Mouse (Mus musculus) layer of hippocampus, adult 9-11 months (tissue): ENCODE data around the gene Fbxo2.
"Not testable (repeated sequence)": the region's sequence is repeated elsewhere in the genome, so short reads cannot be mapped to it uniquely, and the experiment has no call there.

ENCODE experiments used
- DNase-seq: peaks from one replicate; pipeline ENCODE4 v3.0.0; 2022

The Fbxo2 gene

GRCm38 (mm10) chr4:148147714-148148113 is 12.7 kb upstream of the Fbxo2 start:
- DNase-seq: no peak

GRCm38 (mm10) chr4:148149540-148149939 is 10.9 kb upstream of the Fbxo2 start:
- no peak for DNase-seq

- no peak for DNase-seq
Measured at GRCm38 (mm10) chr4:148150242-148150641, 10.2 kb upstream of the Fbxo2 start.

- DNase-seq: no peak
Measured at GRCm38 (mm10) chr4:148150953-148151266, 9.5 kb upstream of the Fbxo2 start.

GRCm38 (mm10) chr4:148151267-148152168 is 8.9 kb upstream of the Fbxo2 start, which contains the start of gene Fbxo6:
Fbxo6 (minus strand) TSS chr4:148152140.
- peak; percentile 90 for DNase-seq

GRCm38 (mm10) chr4:148152547-148152946 is 7.9 kb upstream of the Fbxo2 start:
- DNase-seq: no peak

GRCm38 (mm10) chr4:148154006-148154405 is 6.4 kb upstream of the Fbxo2 start:
- no peak for DNase-seq

- no peak for DNase-seq
Measured at GRCm38 (mm10) chr4:148154982-148155381, 5.4 kb upstream of the Fbxo2 start.

GRCm38 (mm10) chr4:148158436-148159348 is 1.7 kb upstream of the Fbxo2 start:
- DNase-seq: no peak

- peak; percentile 99 for DNase-seq
Measured at GRCm38 (mm10) chr4:148159544-148160435, 631 bp upstream of the Fbxo2 start.

GRCm38 (mm10) chr4:148164002-148164439 is 3.6 kb downstream of the Fbxo2 start:
- peak; percentile 88 for DNase-seq

- DNase-seq: no peak
Measured at GRCm38 (mm10) chr4:148164461-148164860, 4.0 kb downstream of the Fbxo2 start.

GRCm38 (mm10) chr4:148165551-148165950 is 5.1 kb downstream of the Fbxo2 start:
- DNase-seq: no peak

- peak; percentile 93 for DNase-seq
Measured at GRCm38 (mm10) chr4:148166431-148166830, 6.0 kb downstream of the Fbxo2 start.

- DNase-seq: peak; percentile 71
Measured at GRCm38 (mm10) chr4:148166986-148167385, 6.6 kb downstream of the Fbxo2 start.

GRCm38 (mm10) chr4:148168287-148168686 is 7.9 kb downstream of the Fbxo2 start:
- DNase-seq: no peak

- no peak for DNase-seq
Measured at GRCm38 (mm10) chr4:148169586-148169985, 9.2 kb downstream of the Fbxo2 start.

GRCm38 (mm10) chr4:148170842-148171241 is 10.4 kb downstream of the Fbxo2 start:
- no peak for DNase-seq

GRCm38 (mm10) chr4:148171261-148171660 is 10.8 kb downstream of the Fbxo2 start:
- DNase-seq: no peak

- DNase-seq: peak; percentile 66
Measured at GRCm38 (mm10) chr4:148173811-148174494, 13.5 kb downstream of the Fbxo2 start.

- no peak for DNase-seq
Measured at GRCm38 (mm10) chr4:148174495-148174862, 14.1 kb downstream of the Fbxo2 start.

- DNase-seq: not testable (repeated sequence)
Measured at GRCm38 (mm10) chr4:148176603-148177002, 16.2 kb downstream of the Fbxo2 start.
